Mouse (Mus musculus): Measurements from ENCODE around the gene Ctsz.

Gene Ctsz

GRCm38 (mm10) chr2:174438737-174439449 is at the start of gene Ctsz:
Gene Ctsz, minus strand, starts transcription at chr2:174439039.
- peak; percentile 61 to 72 for DNase-seq

DNA sequence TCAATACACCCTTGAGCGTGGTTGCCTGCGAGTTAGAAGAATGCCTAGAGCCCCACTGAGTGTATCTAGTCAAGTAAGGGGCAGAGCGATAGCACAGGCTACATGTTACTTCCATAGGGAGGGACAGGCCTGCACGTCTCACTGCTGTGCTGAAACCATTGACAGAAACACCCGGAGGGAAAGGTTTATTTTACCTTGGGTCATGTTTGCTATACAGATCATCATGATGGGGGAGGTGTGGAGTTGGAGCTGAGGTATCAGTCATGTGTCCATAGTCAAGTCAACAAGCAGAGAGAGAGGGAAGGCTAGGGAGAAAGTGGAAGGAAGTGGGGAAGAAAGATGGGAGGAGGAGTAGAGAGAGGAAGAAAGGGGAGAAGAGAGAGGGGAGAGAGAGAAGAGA is 48.2 kb upstream of the Ctsz start:
- DNase-seq = no peak

- DNase-seq = no peak
Measured at GRCm38 (mm10) chr2:174478746-174479145, 39.9 kb upstream of the Ctsz start.

DNA sequence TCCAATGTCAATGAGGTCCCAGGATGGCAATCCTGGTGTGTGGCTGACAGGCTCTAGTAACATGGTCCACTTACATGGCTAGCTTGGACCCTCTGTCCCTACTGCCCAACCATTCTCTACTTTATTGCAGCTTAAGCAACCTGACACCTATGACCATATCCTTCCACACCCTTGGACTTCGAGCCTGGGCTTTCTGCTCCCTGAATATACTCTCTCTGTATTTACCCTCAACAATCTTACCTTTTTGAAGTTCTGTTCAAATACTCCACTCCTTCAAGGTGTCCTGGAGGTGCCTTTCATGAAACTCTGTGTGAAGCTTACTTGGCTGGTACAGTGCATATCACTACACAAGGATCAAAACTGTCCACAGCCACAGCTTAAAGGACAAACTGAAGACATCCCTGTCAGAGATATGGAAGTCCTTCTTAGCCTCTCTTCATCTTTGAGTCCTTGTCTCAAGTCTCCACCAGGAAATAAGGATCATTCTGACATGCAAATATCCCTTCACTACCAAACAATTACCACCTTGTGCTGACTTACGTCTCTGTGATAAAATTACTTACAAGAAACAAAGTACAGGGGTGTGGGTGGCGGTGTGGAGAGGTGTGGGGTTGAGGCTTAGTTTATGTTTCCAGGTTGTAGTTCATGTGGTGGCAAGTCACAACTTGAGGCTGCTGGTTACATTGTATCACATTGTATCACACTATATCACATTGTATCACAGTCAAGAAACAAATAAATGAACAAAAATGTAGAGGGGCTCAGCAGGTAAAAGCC is 38.9 kb upstream of the Ctsz start:
- no peak for DNase-seq

DNA sequence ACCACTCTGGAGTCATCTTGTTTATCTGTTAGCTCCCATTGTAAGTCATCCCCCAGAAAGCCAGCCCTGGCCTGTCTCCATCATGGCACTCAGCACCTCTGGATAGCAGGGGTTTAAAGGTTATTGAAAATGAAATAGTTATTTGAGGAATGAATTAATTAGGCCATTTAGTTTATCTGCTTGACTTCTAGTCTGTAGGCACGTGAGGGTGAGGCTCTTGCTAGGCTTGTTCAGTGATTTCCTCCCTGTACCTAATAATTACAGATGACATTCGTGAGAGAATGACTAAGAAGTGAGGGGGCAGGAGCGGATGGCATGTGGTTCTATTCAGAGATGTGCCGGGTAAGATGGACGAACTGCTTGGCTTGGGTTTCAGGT is 34.7 kb upstream of the Ctsz start:
- no peak for DNase-seq

GRCm38 (mm10) chr2:174472818-174473549 is 34.1 kb upstream of the Ctsz start, which contains the start of gene Prelid3b:
Gene Prelid3b, minus strand, starts transcription at chr2:174473081.
- DNase-seq = peak; percentile 100

DNA sequence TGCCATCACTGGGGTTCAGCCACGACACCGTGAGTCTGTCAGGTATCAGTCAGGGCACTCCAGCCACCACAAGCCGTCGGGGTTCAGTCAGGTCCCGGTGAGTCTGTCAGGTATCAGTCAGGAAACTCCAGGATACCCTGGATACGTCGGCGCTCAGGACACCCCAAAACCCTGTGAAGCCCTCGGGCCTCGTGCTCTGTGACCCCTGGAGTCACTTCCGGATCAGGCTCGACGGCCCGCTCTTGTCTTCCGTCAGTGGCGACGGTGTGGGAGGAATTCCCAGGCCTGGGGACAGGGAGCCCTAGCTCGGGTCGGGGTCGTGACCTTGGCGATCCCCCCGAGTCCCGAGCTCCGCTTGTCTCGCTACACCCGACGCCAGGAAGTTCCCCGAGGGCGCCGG is 33.6 kb upstream of the Ctsz start:
- no peak for DNase-seq

GRCm38 (mm10) chr2:174470786-174471405 is 32.1 kb upstream of the Ctsz start:
- no peak for DNase-seq

DNA sequence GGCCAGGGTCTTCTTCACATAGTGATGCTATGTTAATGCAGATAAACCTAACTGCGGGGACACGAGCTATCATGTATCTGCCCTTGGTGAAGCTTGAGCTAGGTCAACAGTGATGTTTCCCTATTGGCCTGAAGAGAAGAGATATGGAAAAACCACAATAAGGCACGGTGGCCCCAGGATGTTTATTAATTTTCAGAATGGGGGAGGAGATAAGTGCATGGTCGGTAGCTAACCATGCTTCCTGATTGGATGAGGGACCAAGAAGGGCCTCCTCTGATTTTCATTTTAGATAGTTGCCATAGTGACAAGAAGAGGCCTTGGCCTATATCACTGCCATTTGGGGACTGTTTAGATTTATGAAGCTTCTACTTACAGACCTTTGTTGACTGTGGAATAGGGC is 31.5 kb upstream of the Ctsz start:
- DNase-seq = no peak

DNA sequence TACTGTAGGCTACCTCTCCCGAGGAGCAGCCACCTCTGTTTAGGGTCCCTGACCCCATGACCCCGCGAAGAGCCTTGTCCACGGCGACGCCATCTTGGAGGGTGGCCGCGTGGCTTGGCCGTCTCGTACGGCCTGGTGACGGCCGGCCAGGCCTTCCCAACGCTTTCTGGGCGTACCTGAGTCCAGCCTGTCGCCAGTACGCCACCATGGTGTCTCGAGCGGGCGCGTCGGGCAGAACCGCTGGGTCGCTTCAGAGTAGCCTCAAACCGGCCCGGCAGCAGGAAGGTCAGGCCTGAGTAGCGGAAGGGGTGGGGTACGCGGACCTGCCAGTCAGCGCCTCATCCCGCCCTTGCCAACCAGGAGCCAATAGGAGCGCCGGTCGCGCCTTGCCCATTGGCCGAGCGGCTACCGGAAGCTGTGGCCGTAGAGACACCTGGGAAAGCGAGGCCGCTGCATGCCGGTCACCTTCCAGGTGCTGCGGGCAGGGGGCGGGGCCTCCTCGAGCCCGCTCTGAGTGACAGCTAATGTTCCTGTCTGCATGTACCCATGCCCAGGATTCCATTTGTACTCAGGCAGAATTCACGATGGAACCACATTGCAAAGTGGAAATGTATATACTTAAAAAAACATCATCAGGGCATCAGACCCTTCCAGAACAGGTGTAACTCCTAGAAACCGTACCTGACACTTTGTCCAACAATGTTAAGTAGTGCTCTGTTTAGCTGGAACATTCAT is 25.1 kb upstream of the Ctsz start, which contains the start of gene Atp5e:
TSS of gene Atp5e (minus strand) at position 317 of the 735 bp plus-strand sequence.
- DNase-seq = peak; percentile 97 to 98

DNA sequence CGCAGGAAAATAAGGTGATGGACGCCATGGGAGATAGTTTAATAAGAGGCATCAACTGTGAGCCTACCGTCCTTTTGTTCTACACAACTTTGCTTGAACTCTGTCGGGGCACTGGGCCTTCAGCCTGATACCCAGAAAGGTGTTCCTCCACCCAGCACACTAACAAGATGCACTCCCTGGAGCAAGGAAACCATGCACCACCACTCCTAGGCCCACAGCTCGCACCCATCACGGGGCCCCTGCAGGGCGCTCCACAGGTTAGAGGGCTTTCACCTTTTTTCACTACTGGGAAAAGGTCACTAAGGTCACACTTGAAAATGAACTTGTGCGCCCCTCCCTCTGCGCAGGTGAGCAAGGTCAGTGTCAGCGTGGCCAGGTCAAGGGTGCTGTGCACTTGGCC is 24.5 kb upstream of the Ctsz start:
- DNase-seq = no peak

- DNase-seq = no peak
Measured at GRCm38 (mm10) chr2:174459365-174459764, 20.5 kb upstream of the Ctsz start.

DNA sequence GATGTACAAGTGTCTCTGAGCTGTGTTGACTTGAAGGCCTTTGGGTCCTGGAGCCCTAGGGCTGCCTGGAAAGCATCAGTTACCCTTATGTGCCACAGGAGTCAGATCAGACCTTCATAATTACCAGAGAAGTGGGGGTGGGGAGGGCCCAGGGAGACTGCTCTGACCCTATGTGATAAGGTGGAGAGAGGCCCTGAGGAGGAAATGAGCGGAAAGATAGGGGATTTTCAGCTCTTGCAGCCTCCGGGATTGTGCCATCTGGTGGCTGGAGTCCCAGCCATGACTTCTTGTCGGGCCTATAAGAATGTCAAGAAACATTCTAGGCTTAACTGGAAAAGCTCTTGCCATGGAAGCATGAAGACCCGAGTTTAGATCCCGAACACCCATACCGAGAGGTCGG is 14.8 kb upstream of the Ctsz start:
- peak; percentile 22 to 23 for DNase-seq

GRCm38 (mm10) chr2:174450353-174450752 is 11.5 kb upstream of the Ctsz start, which contains the start of gene Tubb1:
Gene Tubb1, plus strand, starts transcription at chr2:174450695.
- no peak for DNase-seq

DNA sequence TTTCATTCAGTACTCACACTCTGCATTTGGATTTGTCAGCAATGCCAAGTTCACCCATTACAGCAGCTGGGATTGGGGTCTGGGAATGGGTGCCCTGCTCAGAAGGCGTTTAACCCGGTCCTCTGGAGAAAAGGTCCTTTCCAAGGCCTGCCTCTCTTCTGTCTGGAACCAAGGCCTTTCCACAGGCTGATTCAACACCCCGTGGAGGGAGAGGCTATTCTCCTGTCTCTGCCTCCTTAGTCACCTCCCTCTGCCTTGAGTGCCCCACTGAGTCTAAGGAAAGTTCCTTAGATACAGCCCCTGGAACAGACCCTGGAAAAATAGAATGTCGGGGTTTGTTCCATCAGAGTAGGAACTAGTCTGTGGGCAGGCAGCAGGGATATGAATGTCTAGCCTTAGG is 9.6 kb upstream of the Ctsz start:
- no peak for DNase-seq

DNA sequence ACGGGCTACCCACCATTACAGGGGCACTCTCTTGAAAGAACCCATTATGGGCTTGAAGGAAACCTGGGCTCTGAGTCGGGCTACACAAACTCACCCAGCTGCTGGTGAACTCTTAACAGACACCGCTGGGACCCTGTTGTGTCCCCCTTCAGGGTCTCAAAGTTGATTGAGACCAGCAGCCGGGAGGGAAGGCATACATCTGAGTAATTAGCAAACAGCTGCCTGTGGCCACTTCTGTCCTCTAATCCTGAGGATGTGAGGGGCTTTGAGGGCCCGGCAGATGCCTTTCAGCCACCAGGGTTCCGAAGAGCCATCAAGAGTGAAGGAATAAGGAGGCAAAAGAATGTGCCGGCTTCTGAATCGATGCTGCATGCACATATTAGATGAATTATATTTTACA is 8.1 kb upstream of the Ctsz start:
- no peak for DNase-seq

- DNase-seq = no peak
Measured at GRCm38 (mm10) chr2:174446492-174446891, 7.7 kb upstream of the Ctsz start.

- no peak for DNase-seq
Measured at GRCm38 (mm10) chr2:174445018-174445417, 6.2 kb upstream of the Ctsz start.

GRCm38 (mm10) chr2:174444359-174444758 is 5.5 kb upstream of the Ctsz start:
- no peak for DNase-seq

- no peak for DNase-seq
Measured at GRCm38 (mm10) chr2:174443046-174443445, 4.2 kb upstream of the Ctsz start.

DNA sequence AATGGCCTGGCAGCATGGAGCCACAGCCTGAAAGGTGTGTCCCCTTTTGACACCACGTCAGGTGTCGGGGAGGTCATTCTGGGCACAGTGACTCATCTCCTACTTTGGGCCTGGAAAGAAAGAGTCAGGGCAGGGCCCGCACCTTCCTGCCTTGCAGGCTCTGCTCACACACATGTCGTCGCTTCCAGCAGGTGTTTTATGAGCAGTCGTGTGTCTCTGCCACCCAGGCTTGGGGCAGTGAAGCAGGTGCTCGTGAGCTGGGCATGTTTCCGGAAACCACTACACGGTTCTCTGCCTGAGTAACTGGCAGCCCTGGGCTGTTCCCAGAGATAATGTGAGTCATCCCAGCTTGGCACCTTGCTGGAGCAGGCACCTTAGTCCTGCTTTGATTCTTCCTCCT is 3.6 kb upstream of the Ctsz start:
- no peak for DNase-seq

DNA sequence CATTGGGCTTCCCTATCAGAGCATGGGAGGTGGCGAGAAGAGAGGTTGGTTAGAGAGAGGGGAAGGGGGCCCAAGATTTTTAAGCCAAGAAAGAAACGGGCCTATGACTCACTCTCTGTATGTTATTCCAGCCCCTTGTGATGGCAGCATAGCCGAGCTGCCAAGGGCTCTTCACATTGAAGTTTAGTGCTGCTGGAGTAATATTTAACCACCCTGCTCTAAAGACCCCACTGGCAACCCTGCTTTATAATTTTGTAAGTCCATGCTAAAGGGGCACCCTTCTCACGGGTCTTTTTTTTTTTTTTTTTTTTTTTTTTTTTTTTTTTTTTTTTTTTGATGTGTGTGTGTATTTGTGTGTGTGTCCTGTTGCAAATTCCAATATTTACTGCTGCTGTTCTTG is 3.1 kb upstream of the Ctsz start:
- no peak for DNase-seq

All from cerebellum, postnatal 10 days (tissue).